Mouse (Mus musculus): ENCODE results near the gene Ulk1.
"Not testable (repeated sequence)": the region's sequence is repeated elsewhere in the genome, so short reads cannot be mapped to it uniquely, and the experiment has no call there.

Ulk1 gene

GRCm38 (mm10) chr5:110809667-110810325 is at the start of gene Ulk1:
TSS of gene Ulk1 (minus strand) at chr5:110810097.
- peak; percentile 99 for DNase-seq (ENCODE audit: low spot score in 2 of 2)

GRCm38 (mm10) chr5:110859013-110859650 is 49.2 kb upstream of the Ulk1 start:
- peak in 1 of 2 experiments; percentile 32 for DNase-seq (ENCODE audit: low spot score in 2 of 2)

DNA sequence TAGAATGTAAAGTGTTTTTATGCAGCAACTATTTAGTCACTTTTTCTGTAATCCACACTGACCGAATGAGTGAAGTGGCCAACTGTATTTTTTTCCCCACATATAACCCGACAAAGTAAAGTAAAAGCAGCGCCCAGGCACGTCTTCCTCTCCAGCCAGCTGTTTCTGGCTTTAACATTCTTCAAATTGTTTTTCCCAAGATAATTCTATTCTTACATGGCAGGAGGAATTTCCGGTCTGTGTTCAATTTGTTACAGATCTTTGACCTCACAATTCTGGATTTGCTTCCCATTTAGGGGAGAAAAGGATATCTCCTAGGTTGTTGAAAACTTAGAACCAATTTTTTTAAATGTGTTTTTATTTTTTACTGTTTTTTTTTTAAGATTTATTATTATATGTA is 47.2 kb upstream of the Ulk1 start:
- DNase-seq (ENCODE audit: low spot score in 2 of 2) = no peak

GRCm38 (mm10) chr5:110852990-110853389 is 43.1 kb upstream of the Ulk1 start:
- DNase-seq (ENCODE audit: low spot score in 2 of 2) = no peak

DNA sequence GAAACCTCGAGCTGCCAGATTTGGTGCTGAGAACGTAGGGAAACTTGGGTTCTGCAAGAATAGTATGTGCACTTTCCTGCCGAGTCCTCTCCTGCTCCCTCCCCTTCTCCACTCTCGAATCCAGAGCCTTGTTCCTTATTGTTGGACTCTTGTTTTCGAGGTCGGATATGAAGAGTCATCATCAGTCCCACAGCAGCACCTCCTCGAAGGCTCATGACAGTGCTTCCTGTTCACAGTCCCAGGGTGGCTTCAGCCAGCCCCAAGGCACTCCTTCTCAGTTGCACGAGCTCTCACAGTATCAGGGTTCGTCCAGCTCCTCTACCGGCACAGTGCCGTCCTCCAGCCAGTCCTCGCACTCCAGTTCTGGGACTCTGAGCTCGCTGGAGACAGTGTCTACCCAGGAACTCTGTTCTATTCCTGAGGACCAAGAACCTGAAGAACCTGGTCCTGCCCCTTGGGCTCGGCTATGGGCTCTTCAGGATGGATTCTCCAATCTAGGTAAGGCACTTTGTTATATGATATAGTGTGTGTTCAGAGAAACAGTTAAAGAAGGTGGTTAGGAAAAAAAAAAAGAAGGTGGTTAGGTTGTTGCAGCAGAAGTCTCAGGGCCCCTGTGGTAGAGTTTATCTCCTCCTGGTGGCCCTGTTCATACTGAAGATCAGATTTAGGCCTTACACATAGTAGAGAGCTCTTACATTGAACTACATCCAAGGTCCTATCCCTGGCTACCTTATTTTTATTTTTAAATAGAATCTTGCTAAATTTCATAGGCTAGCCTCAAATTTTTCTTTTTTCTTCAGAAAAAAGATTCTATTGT is 31.4 kb upstream of the Ulk1 start:
- DNase-seq (ENCODE audit: low spot score in 2 of 2) = no peak

DNA sequence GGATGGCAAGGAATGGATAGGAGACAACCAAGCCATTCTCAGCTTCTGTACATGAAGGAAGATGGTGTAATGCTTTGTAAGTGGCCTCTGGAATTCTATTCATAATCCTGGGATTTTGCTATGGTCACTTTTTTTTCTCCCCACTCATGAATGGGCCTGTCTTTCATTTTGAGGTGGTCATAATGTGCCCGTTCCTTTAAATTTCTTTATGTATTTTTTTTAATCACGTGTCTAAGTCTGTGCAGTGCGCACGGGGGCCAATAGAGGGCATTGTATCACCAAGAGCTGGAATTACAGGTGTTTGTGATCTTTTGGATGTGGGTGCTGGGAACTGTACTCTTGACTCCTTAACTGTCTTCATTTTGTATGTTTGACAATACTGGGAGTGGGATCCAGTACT is 30.6 kb upstream of the Ulk1 start:
- DNase-seq (ENCODE audit: low spot score in 2 of 2) = peak in 1 of 2 experiments; percentile 25

- DNase-seq (ENCODE audit: low spot score in 2 of 2) = peak; percentile 96 to 98
Observed at GRCm38 (mm10) chr5:110839678-110840365, 29.9 kb upstream of the Ulk1 start, which contains the start of the genes Hscb and Chek2. TSS of gene Hscb (minus strand) at chr5:110839777. TSS of gene Chek2 (plus strand) at chr5:110839979.

DNA sequence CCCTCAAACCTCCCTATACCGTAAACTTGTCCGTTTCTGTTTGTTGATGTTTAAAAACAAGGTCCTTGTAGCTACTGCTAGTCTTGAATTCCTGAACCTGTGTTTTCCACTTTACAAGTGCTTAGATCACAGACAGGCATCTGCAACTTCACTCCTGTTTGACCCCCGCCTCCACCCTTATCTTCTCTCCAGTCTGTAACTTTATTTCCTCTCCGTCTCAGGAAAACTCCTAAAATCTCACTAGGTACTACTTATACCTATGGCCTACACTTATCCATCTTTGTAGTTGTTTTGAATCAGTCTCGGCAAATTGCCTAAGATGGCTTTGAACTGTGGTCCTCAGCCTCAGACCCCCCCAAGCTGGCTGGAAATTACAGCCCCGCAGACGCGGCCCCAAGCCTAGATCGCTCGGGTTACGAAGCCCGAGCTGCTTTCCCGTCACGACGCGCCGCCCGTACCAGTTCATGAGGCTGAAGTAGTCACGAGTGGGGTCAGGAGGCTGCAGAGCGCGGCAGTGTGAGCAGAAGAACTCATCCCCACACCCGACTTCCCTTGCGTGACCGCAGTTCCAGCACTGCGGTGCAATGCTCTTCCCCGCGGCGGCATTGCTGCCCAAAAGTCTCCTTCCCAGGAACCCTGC is 29.3 kb upstream of the Ulk1 start:
- no peak for DNase-seq (ENCODE audit: low spot score in 2 of 2)

DNA sequence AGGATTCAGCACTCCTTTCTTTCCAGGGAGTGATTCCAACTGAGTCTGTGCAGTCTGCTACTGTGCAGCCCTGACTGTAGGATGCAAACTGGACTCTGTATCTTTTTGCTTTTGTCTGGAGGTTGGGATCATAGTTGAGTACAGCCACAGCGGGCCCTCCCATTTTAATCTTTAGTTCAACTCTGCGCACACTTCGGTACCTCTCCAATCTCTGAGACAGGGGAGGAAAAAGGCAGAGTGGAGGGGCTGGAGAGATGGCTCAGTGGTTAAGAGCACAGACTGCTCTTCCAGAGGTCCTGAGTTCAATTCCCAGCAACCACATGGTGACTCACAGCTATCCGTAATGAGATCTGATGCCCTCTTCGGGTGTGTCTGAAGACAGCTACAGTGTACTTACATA is 28.1 kb upstream of the Ulk1 start:
- DNase-seq (ENCODE audit: low spot score in 2 of 2) = not testable (repeated sequence)

DNA sequence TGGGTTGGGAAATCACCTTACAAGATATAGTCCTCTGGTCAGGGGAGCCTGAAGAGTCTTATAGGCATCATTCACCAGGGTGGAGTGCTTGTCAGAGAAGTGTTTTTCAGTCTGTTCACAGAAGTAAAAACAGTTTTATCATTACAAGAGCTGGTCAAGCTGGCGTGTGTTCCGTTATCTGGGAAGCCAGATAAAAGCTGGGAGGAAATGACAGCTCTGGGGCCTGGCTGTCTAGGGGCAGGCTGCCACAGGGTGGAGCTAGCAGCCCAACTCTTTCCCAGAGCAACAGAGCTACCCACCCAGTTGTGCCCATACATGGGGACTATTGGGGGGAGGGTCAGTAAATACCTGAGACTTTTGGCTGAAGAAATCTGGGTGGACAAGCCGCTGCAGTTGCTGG is 26.1 kb upstream of the Ulk1 start:
- peak in 1 of 2 experiments; percentile 29 for DNase-seq (ENCODE audit: low spot score in 2 of 2)

- no peak for DNase-seq (ENCODE audit: low spot score in 2 of 2)
Observed at GRCm38 (mm10) chr5:110831036-110831720, 21.3 kb upstream of the Ulk1 start.

GRCm38 (mm10) chr5:110827576-110827975 is 17.7 kb upstream of the Ulk1 start:
- DNase-seq (ENCODE audit: low spot score in 2 of 2) = no peak

DNA sequence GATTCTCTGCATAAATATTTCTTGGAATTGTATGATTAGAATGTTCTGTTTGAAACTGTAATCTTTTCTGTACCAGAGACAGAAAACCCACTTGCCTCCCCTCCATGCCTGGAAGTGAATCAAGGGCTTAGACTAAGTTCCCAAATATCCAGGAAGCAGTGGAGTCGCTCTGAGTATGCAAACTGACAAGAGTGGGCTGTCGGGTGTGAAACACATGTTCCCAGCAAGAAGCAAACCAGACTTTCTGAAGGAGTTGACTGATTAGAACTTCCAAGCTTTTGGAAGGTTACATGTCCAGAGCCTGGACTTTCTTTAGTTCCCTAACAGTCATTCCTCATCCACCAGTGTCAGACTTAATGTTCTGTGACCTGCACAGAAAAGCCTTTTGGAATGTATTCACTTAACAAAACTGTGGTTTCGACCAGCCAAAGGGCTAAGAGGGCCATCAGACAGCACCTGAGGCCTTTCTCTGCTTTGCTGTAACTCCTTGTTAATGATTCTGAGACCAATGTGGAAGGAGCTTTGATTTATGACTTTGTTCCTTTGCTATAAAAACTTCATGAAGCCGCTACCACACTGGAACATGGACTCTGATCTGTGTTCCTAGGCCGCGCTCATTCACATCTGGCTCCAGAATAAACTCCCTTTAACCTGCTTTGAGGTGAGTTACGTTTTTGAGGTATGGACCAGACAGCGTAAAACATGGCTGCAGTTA is 17.0 kb upstream of the Ulk1 start:
- DNase-seq (ENCODE audit: low spot score in 2 of 2) = no peak

GRCm38 (mm10) chr5:110824421-110824820 is 14.5 kb upstream of the Ulk1 start:
- DNase-seq (ENCODE audit: low spot score in 2 of 2) = no peak

GRCm38 (mm10) chr5:110808821-110809666 is 853 bp downstream of the Ulk1 start:
- DNase-seq (ENCODE audit: low spot score in 2 of 2) = peak in 1 of 2 experiments; percentile 43

- DNase-seq (ENCODE audit: low spot score in 2 of 2) = peak; percentile 72 to 80
Observed at GRCm38 (mm10) chr5:110808061-110808631, 1.8 kb downstream of the Ulk1 start.

GRCm38 (mm10) chr5:110807453-110807852 is 2.4 kb downstream of the Ulk1 start:
- no peak for DNase-seq (ENCODE audit: low spot score in 2 of 2)

GRCm38 (mm10) chr5:110806676-110807075 is 3.2 kb downstream of the Ulk1 start:
- no peak for DNase-seq (ENCODE audit: low spot score in 2 of 2)

GRCm38 (mm10) chr5:110806154-110806553 is 3.7 kb downstream of the Ulk1 start:
- DNase-seq (ENCODE audit: low spot score in 2 of 2) = no peak
